Mouse (Mus musculus): Measurements from ENCODE around the gene Slc9a8.

The Slc9a8 gene

DNA sequence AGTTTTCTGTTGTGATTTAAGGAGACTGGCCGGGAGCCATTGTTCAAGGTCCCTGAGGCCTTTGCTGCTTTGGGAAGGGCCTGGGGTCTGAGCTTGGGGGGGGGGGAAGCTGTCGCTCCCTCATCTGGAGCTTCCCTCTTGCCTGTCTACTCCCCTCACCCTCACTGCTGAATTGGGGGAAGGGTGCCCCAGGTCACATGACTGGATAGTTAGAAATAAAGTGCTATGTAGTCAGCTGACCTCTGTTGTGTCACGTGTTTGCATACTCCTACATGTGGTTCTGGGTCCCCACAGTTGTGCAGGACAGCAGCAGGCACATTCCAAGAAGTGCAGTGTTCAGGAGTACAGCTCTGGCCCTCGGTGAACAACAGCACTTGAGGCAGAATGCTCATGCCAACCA lies 55.2 kb downstream of the Slc9a8 start:
- ATAC-seq (ENCODE audit: insufficient number of reproducible peaks, low FRiP score, low TSS enrichment): no peak

DNA sequence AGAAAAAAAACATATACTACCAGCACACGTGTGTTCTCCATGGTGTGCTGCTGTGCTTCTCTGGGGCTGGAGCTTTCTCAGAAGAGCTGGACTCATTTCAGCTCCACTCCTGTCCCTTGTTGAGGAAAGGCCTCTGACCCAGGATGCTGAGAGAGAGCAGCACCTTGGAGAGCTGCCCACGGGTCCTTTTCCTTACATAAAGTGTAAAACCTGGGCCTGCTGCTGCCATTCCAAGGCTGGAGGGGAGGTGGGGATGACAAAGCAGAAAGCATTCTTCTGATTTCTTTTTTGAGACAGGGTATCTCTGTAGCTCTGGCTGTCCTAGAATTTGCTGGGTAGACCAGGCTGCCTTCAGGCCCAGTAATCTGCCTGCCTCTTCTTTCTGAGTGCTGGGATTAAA lies 56.6 kb downstream of the Slc9a8 start:
- no peak for ATAC-seq (ENCODE audit: insufficient number of reproducible peaks, low FRiP score, low TSS enrichment)

DNA sequence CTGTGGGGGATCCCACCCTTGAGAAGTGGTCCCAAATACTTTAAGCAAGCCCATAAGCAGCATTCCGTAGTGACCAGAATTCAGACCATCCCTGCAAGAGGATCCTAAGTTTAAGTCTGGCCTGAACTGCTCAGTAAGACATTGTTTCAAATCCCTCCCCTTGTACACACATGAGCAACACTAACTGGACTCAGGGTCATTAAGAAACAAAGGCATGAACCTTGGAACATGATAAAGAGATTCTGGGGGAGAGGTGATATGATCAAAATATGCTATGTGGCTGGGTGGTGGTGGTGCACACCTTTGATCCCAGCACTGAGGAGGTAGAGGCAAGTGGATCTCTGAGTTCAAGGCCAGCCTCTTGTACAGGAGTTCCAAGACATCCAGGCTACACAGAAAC lies 58.0 kb downstream of the Slc9a8 start:
- no peak for ATAC-seq (ENCODE audit: insufficient number of reproducible peaks, low FRiP score, low TSS enrichment)

DNA sequence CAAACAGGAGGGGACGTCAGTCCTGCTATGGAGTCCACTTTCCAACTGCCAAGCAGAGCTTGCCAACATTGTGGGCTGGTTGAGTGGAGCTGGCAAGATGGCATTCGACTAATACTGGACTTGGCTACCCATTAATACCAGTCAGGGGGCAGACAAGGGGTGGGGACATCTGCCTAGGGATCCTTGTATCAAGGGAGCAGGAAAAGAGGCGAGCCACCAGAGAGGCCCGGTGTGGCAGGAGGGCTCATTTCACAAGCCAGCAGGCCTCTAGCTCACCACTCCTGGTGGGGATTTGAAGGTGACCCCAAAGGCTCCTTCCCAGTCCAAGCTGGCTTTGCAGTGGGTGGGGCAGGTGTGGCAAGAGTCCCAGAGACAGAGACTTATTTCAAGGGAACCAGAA lies 61.2 kb downstream of the Slc9a8 start:
- no peak for ATAC-seq (ENCODE audit: insufficient number of reproducible peaks, low FRiP score, low TSS enrichment)

DNA sequence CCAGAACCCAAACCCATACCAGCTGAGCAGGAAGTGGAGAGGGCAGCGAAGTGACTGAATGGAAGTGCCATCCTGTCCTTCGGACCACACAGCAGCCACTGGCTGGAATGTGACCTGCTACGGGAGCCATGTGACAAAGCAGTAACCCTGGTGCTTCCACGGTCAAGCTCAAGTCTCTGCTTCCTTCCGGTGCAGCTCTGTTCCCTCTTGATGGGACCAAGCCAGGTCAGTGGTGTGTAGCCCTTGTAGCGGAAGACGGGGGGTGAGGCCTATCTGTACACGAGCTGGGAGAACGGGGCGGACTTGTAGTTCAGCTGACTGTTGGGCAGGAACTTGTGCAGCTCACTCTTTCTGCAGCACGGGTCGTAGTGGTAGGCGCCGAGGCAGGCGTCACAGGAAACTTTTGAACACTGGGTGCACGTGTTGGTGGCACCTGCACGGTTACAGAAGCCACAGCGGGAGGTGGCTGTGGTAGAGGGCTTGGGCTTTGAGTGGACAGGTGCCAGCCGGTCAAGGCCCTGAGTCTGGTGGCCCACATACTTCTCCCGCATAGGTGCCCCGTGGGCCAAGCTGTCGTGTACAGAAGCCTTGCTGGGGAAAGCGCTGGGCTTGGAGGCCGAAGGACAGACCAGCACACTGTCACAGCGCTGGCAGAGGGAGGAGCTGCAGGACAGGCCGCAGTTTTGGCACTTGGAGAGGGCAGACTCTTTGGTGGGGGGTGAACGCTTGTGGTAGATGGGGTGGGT lies 61.7 kb downstream of the Slc9a8 start:
- ATAC-seq (ENCODE audit: insufficient number of reproducible peaks, low FRiP score, low TSS enrichment): no peak

DNA sequence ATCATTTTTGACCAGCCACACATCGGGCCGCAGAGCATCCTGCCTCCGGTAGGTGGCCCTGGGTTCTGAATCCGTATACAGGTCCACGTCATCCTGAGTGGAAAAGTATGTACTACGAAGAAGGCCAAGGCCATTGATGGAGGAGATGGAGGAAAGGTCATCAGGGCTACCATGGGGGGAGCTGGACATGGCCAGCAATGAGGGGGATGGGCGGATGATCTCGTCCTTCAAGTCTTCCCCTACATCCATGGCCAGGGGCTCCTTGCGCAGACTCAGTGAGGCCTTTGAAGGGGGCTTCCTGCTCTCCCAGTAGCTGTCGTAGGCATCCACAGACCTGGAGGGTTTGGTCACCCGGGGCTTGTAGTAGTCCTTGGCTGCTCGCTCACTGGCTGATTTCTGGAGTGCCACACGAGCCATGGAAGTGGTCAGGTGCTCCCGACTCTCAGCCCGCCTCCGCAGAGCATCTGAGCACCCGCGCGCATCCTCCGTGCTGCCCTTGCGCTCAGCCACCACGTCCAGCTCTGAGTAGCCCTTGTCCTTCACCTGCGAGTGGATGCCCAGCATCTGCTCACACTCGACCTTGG lies 62.4 kb downstream of the Slc9a8 start:
- ATAC-seq (ENCODE audit: insufficient number of reproducible peaks, low FRiP score, low TSS enrichment): 0 out of 2 replicates have a peak, but pooled peaks have one; percentile 16

DNA sequence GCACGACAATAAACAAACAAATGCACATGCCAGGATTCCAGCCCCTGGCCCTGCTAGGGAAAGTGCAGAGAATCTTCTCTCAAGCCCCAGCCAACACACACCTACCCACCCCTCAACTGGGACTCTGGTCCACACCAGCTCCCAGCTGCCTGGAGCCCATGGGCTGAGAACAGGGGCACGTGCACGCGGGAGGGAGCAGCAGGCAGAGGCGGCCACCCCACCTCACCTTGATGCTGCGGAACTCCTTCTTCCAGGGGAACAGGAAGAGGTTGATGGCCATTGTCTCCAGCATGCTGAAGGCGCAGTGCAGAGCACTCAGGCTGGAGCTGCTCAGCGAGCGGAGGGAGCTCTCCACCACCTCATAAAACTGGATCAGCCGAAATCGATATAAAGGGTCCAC lies 63.4 kb downstream of the Slc9a8 start:
- ATAC-seq (ENCODE audit: insufficient number of reproducible peaks, low FRiP score, low TSS enrichment): 0 out of 2 replicates have a peak, but pooled peaks have one; percentile 1

DNA sequence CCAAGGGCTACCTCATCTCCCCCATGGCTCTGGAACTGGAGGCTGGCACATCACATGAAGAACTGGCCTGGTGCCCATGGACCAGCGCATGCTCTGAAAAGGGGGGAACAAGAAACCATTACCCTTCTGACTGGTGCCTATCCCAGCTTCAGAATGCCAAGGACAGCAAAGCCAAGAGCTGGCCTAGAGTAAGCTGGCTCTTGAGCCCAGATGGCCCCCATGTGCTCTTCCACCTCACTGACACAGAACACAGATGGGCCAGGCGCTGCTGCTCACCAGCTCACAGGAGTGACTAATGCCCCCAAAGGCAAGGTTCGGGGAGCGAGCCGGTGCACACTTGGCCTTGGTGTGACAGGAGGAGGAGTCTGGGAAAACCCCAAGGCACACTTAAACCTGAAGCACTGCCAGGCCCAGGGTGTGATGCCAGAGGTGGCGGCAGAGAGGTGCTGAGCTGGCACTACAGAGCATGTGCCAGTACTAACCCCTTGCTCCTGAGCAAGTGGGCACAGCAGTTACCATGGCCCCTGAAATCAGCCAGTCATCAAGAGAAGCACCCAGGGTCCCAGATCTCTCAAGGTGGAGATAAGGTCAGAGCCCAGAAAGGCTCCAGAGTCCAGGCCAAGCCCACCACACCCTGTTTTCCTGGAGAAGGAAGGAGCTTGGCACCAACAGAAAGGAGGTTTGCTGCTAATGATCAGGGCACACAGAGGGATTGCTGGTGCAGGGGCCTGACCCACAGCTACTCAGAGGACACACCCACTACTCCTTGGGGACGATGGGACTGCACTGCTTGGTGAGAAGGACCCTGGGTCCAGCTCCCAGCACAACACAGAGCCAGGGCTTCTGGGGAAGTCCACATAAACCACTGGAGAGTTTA lies 64.2 kb downstream of the Slc9a8 start:
- ATAC-seq (ENCODE audit: insufficient number of reproducible peaks, low FRiP score, low TSS enrichment): peak; percentile 74

DNA sequence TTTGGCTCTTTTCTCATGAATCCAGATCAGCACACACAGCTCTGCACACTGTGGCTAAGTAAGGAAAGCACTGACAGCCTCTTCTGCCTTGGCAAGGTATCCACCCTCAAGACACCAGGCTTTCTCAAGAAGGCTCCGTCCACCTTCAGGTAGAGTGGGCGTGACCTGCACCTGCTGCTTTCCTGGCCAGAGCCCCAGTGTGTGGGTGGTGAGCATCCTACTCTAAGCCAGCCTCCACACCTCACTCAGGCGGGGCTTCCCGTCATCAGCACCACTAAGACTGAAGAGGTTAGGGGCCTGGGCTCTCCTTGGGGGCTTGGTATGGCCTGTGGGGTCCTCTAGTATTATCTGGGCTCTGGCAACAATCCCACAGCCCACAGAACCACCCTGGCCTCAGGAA lies 65.1 kb downstream of the Slc9a8 start:
- ATAC-seq (ENCODE audit: insufficient number of reproducible peaks, low FRiP score, low TSS enrichment): no peak

DNA sequence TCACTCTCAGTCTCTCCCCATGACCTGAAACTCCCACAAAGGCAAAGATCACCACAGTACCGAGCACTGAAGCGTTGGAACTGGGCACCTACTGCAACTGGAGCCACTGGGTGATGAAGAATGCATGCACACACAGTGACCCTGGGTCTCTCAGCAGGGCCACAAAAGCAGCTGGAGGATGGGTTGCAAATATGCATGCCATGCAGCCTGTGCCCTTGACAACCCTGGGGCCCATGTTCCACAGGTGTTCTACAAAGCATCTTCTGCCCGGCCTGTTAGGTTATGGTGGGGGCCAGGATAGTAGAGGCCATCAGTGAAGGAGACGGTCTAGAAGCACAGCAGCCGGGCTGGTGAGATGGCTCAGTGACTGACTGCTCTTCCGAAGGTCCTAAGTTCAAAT lies 66.0 kb downstream of the Slc9a8 start:
- no peak for ATAC-seq (ENCODE audit: insufficient number of reproducible peaks, low FRiP score, low TSS enrichment)

DNA sequence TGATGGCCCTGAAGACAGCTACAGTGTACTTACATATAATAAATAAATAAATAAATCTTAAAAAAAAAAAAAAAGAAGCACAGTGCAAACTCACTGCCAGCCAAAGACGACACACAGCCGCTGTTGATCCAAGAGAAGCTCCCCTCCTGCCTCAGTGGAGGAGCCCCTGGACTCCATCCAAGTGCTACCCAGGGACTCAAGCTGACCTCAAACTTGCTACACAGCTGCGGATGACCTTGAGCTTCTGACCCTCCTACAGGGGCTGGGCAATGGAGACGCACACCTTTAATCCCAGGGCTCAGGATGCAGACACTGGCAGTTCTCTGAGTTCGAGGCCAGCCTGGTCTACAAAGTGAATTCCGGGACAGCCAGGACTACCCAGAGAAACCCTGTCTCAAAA lies 66.5 kb downstream of the Slc9a8 start:
- ATAC-seq (ENCODE audit: insufficient number of reproducible peaks, low FRiP score, low TSS enrichment): no peak

DNA sequence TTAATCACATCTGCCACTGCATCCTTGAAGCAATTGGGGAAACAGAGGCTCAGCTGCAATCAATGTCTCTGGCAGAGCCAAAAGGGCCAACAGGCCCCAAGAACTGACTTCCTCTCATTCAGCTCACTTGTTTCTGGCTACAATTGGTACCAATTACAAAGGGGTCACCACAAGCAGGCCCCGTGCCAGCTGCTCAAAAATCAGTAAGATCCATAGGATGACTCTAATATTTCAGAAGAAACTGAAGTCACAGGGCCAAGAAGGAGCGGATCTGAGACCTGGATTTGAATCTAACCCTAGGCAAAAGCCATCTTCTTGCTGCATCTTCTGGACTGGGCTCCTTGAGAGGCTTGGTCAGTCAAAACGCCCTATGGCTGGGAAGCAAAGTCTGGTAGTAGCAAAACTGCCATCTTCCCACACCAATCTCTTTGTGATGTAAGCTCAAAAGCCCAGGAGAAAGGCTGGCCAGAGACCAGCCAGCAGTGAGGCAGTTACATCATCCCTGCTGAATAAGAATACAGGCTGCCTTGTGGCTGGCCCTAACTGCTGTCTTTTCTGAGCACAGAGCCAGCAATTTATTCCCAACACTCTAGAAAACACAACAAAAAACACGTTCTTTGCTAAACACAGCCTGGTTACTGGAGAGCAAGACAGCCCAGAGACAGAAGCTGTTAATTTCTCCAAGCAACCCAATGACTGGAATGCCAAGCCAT lies 69.5 kb downstream of the Slc9a8 start:
- no peak for ATAC-seq (ENCODE audit: insufficient number of reproducible peaks, low FRiP score, low TSS enrichment)

DNA sequence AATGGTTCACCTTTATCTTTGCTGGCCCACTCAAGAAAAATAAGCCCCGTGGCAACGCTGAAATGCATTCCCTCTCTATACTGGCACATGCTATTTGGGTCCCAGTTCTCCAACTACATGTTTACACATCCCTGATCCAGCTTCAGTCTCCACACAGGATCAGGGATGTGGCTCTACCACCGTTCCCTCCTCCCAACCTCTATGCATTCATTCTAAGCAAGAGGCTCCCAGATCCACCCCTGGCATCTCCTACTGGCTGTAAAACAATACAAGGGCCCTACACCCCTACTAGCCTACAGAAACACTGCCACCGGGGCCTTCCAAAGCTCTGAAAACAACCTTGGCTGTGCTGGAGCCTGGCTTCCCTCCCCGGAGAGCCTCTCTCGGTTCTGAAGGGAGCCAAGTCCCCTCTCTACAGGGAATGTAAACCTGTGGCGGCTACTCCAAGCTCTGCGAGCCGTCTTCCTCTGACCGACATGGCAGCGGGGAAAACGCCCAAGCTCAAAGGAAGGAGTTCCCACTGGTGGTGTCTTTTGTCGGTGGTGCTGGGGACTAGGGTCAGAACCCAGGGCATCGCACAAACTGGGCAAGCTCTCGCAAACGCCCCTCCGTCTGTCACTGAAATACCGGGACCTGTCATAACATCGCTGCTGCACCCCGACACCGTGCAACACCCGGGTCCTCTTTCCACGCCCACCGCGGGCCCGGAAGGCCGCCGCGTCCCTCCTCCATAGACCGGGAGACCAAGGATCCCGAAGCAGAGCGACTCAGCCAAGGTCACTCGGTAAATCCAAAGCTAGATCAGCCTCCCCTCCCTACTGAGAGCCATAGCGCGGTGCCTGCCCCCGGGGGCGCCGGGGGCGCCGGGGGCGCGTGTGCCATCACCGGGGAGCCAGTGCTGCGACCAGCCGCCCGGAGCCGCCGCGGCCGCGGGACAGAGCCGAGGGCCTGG lies 70.5 kb downstream of the Slc9a8 start, which contains the start of gene Rnf114:
Rnf114 (plus strand) TSS at position 889 of the 952 bp plus-strand sequence.
- peak; percentile 38; the same call in 1 of the 2 replicates for ATAC-seq (ENCODE audit: insufficient number of reproducible peaks, low FRiP score, low TSS enrichment)

DNA sequence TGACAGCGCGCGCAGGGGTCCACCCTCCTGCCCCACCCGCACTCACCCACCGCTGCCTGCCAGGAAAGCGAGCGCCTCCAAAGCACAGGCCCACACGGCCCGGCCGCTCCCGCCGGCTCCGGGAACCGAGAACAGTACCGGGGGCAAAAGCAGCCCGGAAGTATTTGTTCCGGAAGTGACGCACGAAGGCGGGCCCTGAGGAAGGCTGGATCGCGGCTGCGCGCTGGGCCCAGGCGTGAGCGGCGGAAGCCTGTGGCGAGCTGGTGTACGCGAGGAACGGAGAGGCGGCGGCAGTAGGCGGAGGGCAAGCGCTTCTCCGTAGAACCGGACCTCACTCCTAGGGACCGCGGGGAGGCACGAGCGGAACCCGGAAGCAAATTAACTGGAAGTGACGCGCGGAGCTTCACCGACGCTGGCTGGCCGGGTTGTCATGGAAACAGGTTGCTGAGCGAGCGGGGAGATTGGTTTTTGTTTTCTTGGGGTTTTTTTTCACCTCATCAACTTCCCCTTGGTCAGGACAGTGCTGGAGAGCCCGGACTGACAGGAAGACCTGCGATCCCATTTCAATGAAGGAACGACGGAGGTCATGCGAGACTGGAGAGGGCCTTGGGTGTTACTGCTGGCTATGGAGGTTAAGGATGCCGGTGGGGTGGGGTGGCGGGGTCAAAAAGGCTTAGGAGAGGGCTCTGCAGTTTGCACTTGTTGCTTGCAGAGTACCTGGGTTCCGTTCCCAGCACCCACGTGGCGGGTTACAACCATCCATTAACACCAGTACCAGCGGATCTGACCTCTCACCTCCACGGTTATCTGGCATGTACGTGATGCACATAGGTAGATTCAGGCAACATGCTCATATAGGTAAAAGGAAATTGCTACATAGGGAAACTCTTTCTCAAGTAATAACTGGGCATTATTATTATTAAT lies 71.5 kb downstream of the Slc9a8 start, which contains the start of gene Spata2:
Spata2 (minus strand) TSS at position 175 of the 924 bp plus-strand sequence.
- ATAC-seq (ENCODE audit: insufficient number of reproducible peaks, low FRiP score, low TSS enrichment): peak; percentile 80

DNA sequence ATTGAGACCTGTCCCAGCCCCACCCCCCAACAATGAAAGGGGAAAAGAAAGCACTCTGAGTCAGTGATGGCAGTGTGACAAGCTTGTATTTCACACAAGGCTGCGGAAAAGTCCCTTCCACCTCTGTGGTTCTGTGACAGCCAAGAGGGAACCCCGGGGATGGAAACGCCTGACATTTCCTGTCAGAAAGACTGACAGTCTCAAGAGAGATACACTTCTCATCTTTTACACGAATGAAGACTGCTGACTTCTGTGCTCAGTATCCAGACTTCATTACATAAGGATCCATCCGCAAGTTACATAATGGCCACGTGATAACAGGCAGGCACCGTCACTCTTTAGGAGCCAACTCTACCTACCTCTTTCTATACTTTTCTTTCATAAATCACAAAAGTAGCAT lies 74.9 kb downstream of the Slc9a8 start:
- no peak for ATAC-seq (ENCODE audit: insufficient number of reproducible peaks, low FRiP score, low TSS enrichment)

DNA sequence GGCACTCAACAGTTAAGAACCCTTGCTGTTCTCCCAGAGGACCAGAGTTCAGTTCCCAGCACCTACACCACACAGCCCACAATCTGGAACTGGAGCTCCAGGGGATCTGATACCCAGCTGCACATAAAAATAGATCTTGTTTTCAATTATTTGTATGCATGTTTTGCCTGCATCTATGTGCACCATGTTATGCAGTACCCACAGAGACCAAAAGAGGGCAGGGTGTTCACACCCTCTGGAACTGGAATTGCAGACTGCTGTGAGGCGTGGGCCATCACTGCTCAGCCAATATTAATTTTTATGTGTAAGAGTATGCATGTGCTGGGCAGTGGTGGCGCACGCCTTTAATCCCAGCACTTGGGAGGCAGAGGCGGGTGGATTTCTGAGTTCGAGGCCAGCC lies 75.8 kb downstream of the Slc9a8 start:
- ATAC-seq (ENCODE audit: insufficient number of reproducible peaks, low FRiP score, low TSS enrichment): no peak

DNA sequence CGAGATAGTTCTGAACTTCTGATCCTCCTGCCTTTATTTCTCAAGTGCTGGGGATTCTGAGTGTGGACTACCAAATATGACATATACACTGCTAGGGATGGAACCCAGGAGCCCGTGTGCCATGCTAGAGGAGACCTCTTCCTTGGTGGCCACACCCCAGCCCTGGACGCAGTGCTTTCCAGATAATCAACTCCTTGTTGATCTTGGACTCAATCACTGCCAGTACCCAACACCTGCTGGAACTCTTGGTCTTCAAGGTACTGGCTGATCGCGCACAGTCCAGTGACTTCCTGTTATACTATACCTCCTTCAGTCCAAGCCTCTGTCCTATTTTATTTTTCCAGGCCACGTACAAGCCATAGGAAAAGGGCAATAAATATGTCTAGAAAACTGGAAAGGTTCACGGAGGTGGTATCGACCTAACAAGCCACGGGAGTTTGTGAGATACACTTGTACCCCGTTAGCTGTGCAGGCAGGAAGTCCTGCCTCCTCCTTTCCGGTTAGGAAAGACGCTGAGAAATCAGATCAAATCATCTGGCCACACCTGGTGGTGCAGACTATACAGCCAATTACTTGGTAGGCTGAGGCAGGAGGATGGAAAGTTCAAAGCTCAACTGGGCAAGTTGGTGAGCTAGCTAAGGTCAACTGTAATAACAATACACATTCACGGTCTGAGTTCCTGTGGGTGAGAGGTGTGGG lies 81.2 kb downstream of the Slc9a8 start:
- ATAC-seq (ENCODE audit: insufficient number of reproducible peaks, low FRiP score, low TSS enrichment): 0 out of 2 replicates have a peak, but pooled peaks have one; percentile 6
